Mouse (Mus musculus) kidney, adult 9 months (tissue): ENCODE measurements at regions not wholly inside any gene's neighbourhood (a gene's known extent, or its start where the extent isn't known, plus 50 kb on each side); places are given as distances from the start of the nearest gene placed in this dataset.

Experiments used
- DNase-seq: peaks from one replicate; pipeline ENCODE4 v3.0.0; 2022

- DNase-seq, result peak; percentile 56
Measured at GRCm38 (mm10) chr7:17329601-17330000, 126.3 kb downstream of the Psg29 start.
